Mouse (Mus musculus) midbrain, embryonic 15.5 days (tissue): Measurements from ENCODE around the gene Zfp1. TPM values are rescaled to one million over a fixed set of nuclear protein-coding genes. Genes with fewer than 3 reads are reported as not detected.
A peak's percentile ranks its signal among the peaks of the same experiment; 100 is the strongest.

Experiments
- ATAC-seq: fragments of 200-750 bp; cut with Nextera tagmentation; replicated peaks from 2 replicates; pipeline ENCODE4 v1.8.0; 2017; ENCODE audit warnings: moderate TSS enrichment
- H3K27ac ChIP-seq: fragments of 300-500 bp; sonication (generic); 2 replicates; pipeline ENCODE4 v1.5.1; 2015; ENCODE audit warnings: mild to moderate bottlenecking, inconsistent platforms
- H3K27me3 ChIP-seq: fragments of 300-500 bp; sonication (generic); replicated peaks from 2 replicates; pipeline ENCODE4 v1.6.1; 2015; ENCODE audit warnings: inconsistent platforms
- H3K36me3 ChIP-seq: fragments of 300-500 bp; sonication (generic); replicated peaks from 2 replicates; pipeline ENCODE4 v1.6.1; 2015; ENCODE audit warnings: inconsistent platforms
- H3K4me1 ChIP-seq: fragments of 300-500 bp; sonication (generic); 2 replicates; pipeline ENCODE4 v1.6.1; 2015; ENCODE audit warnings: inconsistent platforms
- H3K4me2 ChIP-seq: fragments of 300-500 bp; sonication (generic); 2 replicates; pipeline ENCODE4 v1.6.1; 2015; ENCODE audit warnings: inconsistent platforms, mild to moderate bottlenecking, moderate library complexity
- H3K4me3 ChIP-seq: fragments of 300-500 bp; sonication (generic); 2 replicates; pipeline ENCODE4 v1.5.1; 2015; ENCODE audit warnings: mild to moderate bottlenecking, inconsistent platforms
- H3K9ac ChIP-seq: fragments of 300-500 bp; sonication (generic); 2 replicates; pipeline ENCODE4 v1.6.1; 2015; ENCODE audit warnings: mild to moderate bottlenecking, inconsistent platforms
- H3K9me3 ChIP-seq: fragments of 300-500 bp; sonication (generic); 2 replicates; pipeline ENCODE4 v1.6.1; 2016; ENCODE audit warnings: inconsistent platforms
- WGBS: fragments of 180-500 bp; shearing (Covaris S2); methylation state at CpG from one replicate; pipeline ENCODE4 v1.1.7; 2015; ENCODE audit warnings: mixed read lengths; 5-methylcytosine and 5-hydroxymethylcytosine counted together
- microRNA-seq: library from miRNA; unstranded; fragments of <30 nt; microRNA quantifications from one replicate; pipeline ENCODE4, GENCODE M21; 2016
- polyA plus RNA-seq: library from polyadenylated mRNA; unstranded; fragments of >200 nt; fragmentation: Nextera tagmentation; extraction: Ambion mirVana; gene quantifications from 2 replicates; pipeline ENCODE4 v1.2.1, GENCODE M21; 2015

Gene Zfp1
- polyA plus RNA-seq, 1 experiment from 2014 or later: 29.1 TPM

GRCm38 (mm10) chr8:111718937-111719336 lies 75.7 kb downstream of the Zfp1 start:
- no peak for ATAC-seq
- Histone ChIP-seq H3K4me1 (peaks cover 37% of the 10 kb centered on the region), H3K36me3 (peaks cover 15% of the 10 kb centered on the region), H3K4me2 (no peak overlapping the region), H3K9me3 (no peaks in the 10 kb centered on the region), H3K4me3 (no peak overlapping the region), H3K9ac (no peak overlapping the region), H3K27ac (peak overlapping the region; percentile 92), H3K27me3 (no peaks in the 10 kb centered on the region)
- WGBS: 47% methylated on average over 5 of the region's 5 CpGs

GRCm38 (mm10) chr8:111720115-111720544 lies 76.9 kb downstream of the Zfp1 start:
- no peaks in the 10 kb centered on the region for H3K9me3 ChIP-seq
- no peak for ATAC-seq
- H3K4me1 ChIP-seq: peaks cover 35% of the 10 kb centered on the region
- H3K27ac ChIP-seq: no peak overlapping the region
- H3K4me2 ChIP-seq: no peak overlapping the region
- H3K9ac ChIP-seq: no peak overlapping the region
- WGBS: 71% methylated on average over 4 of the region's 4 CpGs
- H3K27me3 ChIP-seq: no peaks in the 10 kb centered on the region
- peaks cover 9% of the 10 kb centered on the region for H3K36me3 ChIP-seq
- H3K4me3 ChIP-seq: no peak overlapping the region

Small RNA genes within 50 kb of the gene (microRNA-seq; reads per million reads assigned to microRNA genes)
- gene Mir7076: not detected

Other genes starting within 250 kb of the Zfp1 start
- 0.10 and 0.11 TPM in 2 replicates for gene Fa2h, start 249.6 kb upstream of the Zfp1 start, polyA plus RNA-seq
- gene Wdr59, start 121.3 kb upstream of the Zfp1 start, polyA plus RNA-seq: 6.8 and 8.3 TPM in 2 replicates
- 106 and 119 TPM in 2 replicates for gene Znrf1, start 107.3 kb upstream of the Zfp1 start, polyA plus RNA-seq
- 0.71 and 0.82 TPM in 2 replicates for gene Ldhd, start 13.0 kb upstream of the Zfp1 start, polyA plus RNA-seq
- 2.5 TPM in 1 of 2 replicates, not detected in the other for gene Ctrb1, start 47.6 kb downstream of the Zfp1 start, polyA plus RNA-seq
- gene Bcar1, start 100.4 kb downstream of the Zfp1 start, polyA plus RNA-seq: 51.9 and 55.8 TPM in 2 replicates
- gene Cfdp1, start 210.9 kb downstream of the Zfp1 start, polyA plus RNA-seq: 210 and 216 TPM in 2 replicates
- 3.7 and 3.8 TPM in 2 replicates for gene Tmem170, start 233.3 kb downstream of the Zfp1 start, polyA plus RNA-seq